Mouse (Mus musculus): ENCODE results near the gene Clcn5. TPM values are rescaled to one million over a fixed set of nuclear protein-coding genes. Genes with fewer than 3 reads are reported as not detected.

Clcn5 gene
- polyA plus RNA-seq (2017; shearing (Covaris generic)): 4.8 TPM

GRCm38 (mm10) chrX:7319089-7319721 is at the start of gene Clcn5:
Gene Clcn5 (minus strand): TSS chrX:7319358.

Other genes starting within 250 kb of the Clcn5 start
- 0.31 TPM for gene Usp27x, start 56.5 kb upstream of the Clcn5 start, polyA plus RNA-seq (2017; shearing (Covaris generic))